Mouse (Mus musculus): ENCODE measurements at regions not wholly inside any gene's neighbourhood (a gene's known extent, or its start where the extent isn't known, plus 50 kb on each side); places are given as distances from the start of the nearest gene placed in this dataset.
A peak's percentile ranks its signal among the peaks of the same experiment; 100 is the strongest.
"Not testable (repeated sequence)": the region's sequence is repeated elsewhere in the genome, so short reads cannot be mapped to it uniquely, and the experiment has no call there.

DNA sequence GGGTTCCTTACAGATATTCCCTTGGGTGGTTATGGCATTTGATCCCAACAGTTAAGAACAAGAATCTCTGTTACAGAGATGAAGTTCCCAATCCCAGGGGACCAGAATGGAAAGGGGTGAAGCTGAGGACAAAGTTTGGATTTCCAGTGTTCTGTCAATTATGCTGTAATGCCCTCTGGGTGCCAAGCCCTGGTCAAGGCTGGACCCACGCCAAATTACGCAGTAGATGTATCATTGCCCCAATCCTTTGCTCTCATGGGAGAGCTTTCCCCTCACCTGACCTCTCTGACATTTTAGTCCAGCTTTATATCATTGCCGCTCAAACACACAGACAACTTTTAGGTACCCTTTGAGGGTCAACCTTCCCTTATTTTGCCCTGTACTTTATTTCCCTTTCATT lies 158.2 kb downstream of the Dio2 start:
- H3K4me3 ChIP-seq (ENCODE audit: low read depth, low read length), result no peak overlapping the region
- no peak overlapping the region for H3K4me2 ChIP-seq (ENCODE audit: low read depth, low read length)
- DNase-seq (no peak), ATAC-seq (no peak)
- TF ChIP-seq CTCF (IDR thresholded peaks at IDR 0.05; ENCODE audit: low read depth), result no peak
- TF ChIP-seq EP300 (IDR thresholded peaks at IDR 0.05; ENCODE audit: low read depth), result no peak
- no peaks in the 10 kb centered on the region for H3K9me3 ChIP-seq (ENCODE audit: low read length)
- 72% methylated on average over 3 of the region's 3 CpGs for WGBS (ENCODE audit: insufficient replicate concordance)
- no peaks in the 10 kb centered on the region for H3K27me3 ChIP-seq (ENCODE audit: insufficient read depth, low read length)
- no peak overlapping the region for H3K9ac ChIP-seq (replicated peaks)
- H3K4me1 ChIP-seq (ENCODE audit: insufficient read depth), result no peaks in the 10 kb centered on the region
- no peaks in the 10 kb centered on the region for H3K36me3 ChIP-seq (replicated peaks; ENCODE audit: insufficient read depth, low read length)
- H3K27ac ChIP-seq (ENCODE audit: low read depth), result no peak overlapping the region

DNA sequence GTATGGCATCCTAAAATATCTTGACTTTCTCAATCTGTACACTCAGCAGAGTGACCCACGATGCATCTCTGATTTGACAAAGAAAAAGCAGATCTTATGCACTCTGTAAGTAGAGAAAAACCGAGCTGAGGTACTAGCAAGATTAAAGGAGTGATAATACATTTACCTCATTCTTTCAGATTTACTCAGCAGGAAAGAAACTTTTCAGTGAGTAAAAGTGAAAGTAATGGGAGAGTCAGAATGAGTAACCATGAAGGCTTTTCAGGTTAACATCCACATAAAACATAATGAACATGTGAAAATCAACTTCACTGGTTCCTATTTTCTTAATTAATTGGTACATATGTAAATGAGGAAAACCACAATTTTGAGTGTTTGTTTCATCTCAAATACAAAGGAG lies 162.1 kb downstream of the Dio2 start:
- no peak overlapping the region for H3K27ac ChIP-seq (ENCODE audit: low read depth)
- H3K4me1 ChIP-seq (ENCODE audit: insufficient read depth), result no peaks in the 10 kb centered on the region
- no peak overlapping the region for H3K4me2 ChIP-seq (ENCODE audit: low read depth, low read length)
- DNase-seq (no peak), ATAC-seq (no peak)
- H3K4me3 ChIP-seq (ENCODE audit: low read depth, low read length), result no peak overlapping the region
- H3K27me3 ChIP-seq (ENCODE audit: insufficient read depth, low read length), result no peaks in the 10 kb centered on the region
- H3K36me3 ChIP-seq (replicated peaks; ENCODE audit: insufficient read depth, low read length), result no peaks in the 10 kb centered on the region
- H3K9me3 ChIP-seq (ENCODE audit: low read length), result no peaks in the 10 kb centered on the region
- TF ChIP-seq CTCF (IDR thresholded peaks at IDR 0.05; ENCODE audit: low read depth) (no peak), EP300 (IDR thresholded peaks at IDR 0.05; ENCODE audit: low read depth) (no peak)
- WGBS (ENCODE audit: insufficient replicate concordance), result 53% methylated on average over 2 of the region's 2 CpGs
- no peak overlapping the region for H3K9ac ChIP-seq (replicated peaks)

DNA sequence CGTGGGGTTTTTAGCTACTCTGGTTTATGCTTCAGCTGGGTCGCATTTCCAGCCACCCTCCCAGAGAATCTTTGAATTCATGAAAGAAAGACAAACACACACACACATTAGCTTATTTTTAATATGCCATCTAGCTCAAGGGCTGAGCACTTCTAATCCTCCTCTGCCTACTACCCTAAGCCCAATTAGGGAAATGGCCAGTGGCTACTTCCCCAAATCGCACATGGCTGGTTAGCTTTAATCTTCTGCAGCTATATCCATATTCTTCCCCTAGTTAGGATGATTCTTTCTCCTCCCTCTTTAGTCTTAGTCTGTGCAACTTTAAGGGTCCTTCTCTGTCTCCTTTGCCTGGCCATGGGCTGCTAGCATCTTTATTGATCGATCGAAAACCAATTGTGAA lies 166.3 kb downstream of the Dio2 start:
- Histone ChIP-seq H3K4me3 (ENCODE audit: low read depth, low read length) (no peak overlapping the region), H3K9me3 (ENCODE audit: low read length) (no peaks in the 10 kb centered on the region), H3K9ac (replicated peaks) (no peak overlapping the region), H3K4me1 (ENCODE audit: insufficient read depth) (no peaks in the 10 kb centered on the region), H3K27me3 (ENCODE audit: insufficient read depth, low read length) (no peaks in the 10 kb centered on the region), H3K27ac (ENCODE audit: low read depth) (no peak overlapping the region), H3K36me3 (replicated peaks; ENCODE audit: insufficient read depth, low read length) (no peaks in the 10 kb centered on the region), H3K4me2 (ENCODE audit: low read depth, low read length) (no peak overlapping the region)
- DNase-seq, result no peak
- TF ChIP-seq EP300 (IDR thresholded peaks at IDR 0.05; ENCODE audit: low read depth), result no peak
- no peak for TF ChIP-seq CTCF (IDR thresholded peaks at IDR 0.05; ENCODE audit: low read depth)
- no peak for ATAC-seq
- WGBS (ENCODE audit: insufficient replicate concordance), result 79% methylated on average over 5 of the region's 5 CpGs

DNA sequence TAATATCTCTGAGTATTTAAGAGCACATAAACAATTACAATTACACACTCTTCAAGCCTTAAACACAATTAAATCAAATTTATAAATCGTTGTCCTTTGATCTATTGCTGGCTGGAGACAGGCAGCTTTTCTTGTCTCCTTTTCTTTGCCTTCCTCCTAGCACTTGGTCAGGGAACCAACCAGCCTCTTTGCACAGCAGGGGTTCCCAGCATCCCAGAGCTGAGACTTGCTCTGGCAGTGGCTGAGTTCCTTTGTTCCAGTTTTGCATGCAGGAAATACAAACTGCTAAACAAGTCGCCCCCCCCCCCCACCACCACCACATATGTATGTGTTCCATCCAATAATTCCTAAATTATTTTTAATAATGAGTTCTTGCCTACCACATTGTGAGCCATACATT lies 166.7 kb downstream of the Dio2 start:
- ATAC-seq (no peak), DNase-seq (no peak)
- no peak overlapping the region for H3K27ac ChIP-seq (ENCODE audit: low read depth)
- no peak overlapping the region for H3K4me3 ChIP-seq (ENCODE audit: low read depth, low read length)
- TF ChIP-seq CTCF (IDR thresholded peaks at IDR 0.05; ENCODE audit: low read depth), result no peak
- no peak for TF ChIP-seq EP300 (IDR thresholded peaks at IDR 0.05; ENCODE audit: low read depth)
- H3K36me3 ChIP-seq (replicated peaks; ENCODE audit: insufficient read depth, low read length), result no peaks in the 10 kb centered on the region
- no peaks in the 10 kb centered on the region for H3K4me1 ChIP-seq (ENCODE audit: insufficient read depth)
- no peak overlapping the region for H3K4me2 ChIP-seq (ENCODE audit: low read depth, low read length)
- H3K9me3 ChIP-seq (ENCODE audit: low read length), result no peaks in the 10 kb centered on the region
- H3K9ac ChIP-seq (replicated peaks), result no peak overlapping the region
- no peaks in the 10 kb centered on the region for H3K27me3 ChIP-seq (ENCODE audit: insufficient read depth, low read length)
- WGBS (ENCODE audit: insufficient replicate concordance), result 13% methylated on average over 2 of the region's 2 CpGs

DNA sequence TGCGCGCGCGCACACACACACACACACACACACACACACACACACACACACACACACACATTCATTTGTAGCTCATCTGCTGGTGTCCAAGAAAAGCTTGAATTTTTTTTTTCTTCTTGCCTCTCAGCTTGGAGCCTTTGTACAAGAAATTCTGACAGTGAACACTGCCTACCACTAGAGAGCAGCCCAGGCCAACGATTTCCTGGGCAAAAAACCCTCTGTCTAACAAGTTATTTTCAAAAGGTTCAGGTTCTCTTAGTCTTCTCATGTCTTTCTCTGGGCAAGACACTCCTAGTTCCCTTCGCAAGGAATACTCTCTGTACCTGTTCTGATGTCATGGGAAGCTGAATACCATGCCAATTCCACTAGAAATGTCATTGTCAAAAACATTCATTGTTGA lies 171.9 kb downstream of the Dio2 start:
- DNase-seq (no peak), ATAC-seq (no peak)
- H3K4me1 ChIP-seq (ENCODE audit: insufficient read depth), result no peaks in the 10 kb centered on the region
- no peaks in the 10 kb centered on the region for H3K9me3 ChIP-seq (ENCODE audit: low read length)
- H3K4me2 ChIP-seq (ENCODE audit: low read depth, low read length), result no peak overlapping the region
- no peak overlapping the region for H3K9ac ChIP-seq (replicated peaks)
- no peak for TF ChIP-seq EP300 (IDR thresholded peaks at IDR 0.05; ENCODE audit: low read depth)
- peak; percentile 28; the same call in 1 of the 2 replicates for TF ChIP-seq CTCF (IDR thresholded peaks at IDR 0.05; ENCODE audit: low read depth)
- H3K36me3 ChIP-seq (replicated peaks; ENCODE audit: insufficient read depth, low read length), result no peaks in the 10 kb centered on the region
- H3K27ac ChIP-seq (ENCODE audit: low read depth), result no peak overlapping the region
- 67% methylated on average over 6 of the region's 6 CpGs for WGBS (ENCODE audit: insufficient replicate concordance)
- no peaks in the 10 kb centered on the region for H3K27me3 ChIP-seq (ENCODE audit: insufficient read depth, low read length)
- no peak overlapping the region for H3K4me3 ChIP-seq (ENCODE audit: low read depth, low read length)

DNA sequence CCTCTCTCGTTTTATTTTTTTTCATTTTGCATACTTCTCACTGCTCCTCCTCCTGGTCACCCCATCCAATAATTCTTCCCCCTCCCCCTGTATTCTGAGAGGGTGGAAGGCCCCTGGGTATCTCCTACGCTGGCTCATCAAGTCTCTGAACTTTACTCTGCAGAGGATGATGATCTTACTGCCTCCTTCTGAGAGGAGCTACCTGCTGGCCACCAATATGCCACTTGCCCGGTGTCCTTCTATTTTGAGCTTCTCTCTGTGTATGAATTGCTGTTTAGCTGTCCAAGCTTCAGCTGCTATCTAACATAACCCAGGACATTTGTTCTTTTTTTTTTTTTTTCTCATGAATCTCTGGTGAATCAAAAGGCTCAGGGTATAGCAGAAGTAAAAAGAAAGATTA lies 173.2 kb downstream of the Dio2 start:
- no peaks in the 10 kb centered on the region for H3K9me3 ChIP-seq (ENCODE audit: low read length)
- H3K27me3 ChIP-seq (ENCODE audit: insufficient read depth, low read length), result no peaks in the 10 kb centered on the region
- ATAC-seq (no peak), DNase-seq (no peak)
- H3K27ac ChIP-seq (ENCODE audit: low read depth), result no peak overlapping the region
- TF ChIP-seq CTCF (IDR thresholded peaks at IDR 0.05; ENCODE audit: low read depth), result no peak
- TF ChIP-seq EP300 (IDR thresholded peaks at IDR 0.05; ENCODE audit: low read depth), result no peak
- WGBS (ENCODE audit: insufficient replicate concordance), result 70% methylated on average over 3 of the region's 3 CpGs
- no peak overlapping the region for H3K4me3 ChIP-seq (ENCODE audit: low read depth, low read length)
- no peaks in the 10 kb centered on the region for H3K4me1 ChIP-seq (ENCODE audit: insufficient read depth)
- no peak overlapping the region for H3K4me2 ChIP-seq (ENCODE audit: low read depth, low read length)
- H3K9ac ChIP-seq (replicated peaks), result no peak overlapping the region
- no peaks in the 10 kb centered on the region for H3K36me3 ChIP-seq (replicated peaks; ENCODE audit: insufficient read depth, low read length)

DNA sequence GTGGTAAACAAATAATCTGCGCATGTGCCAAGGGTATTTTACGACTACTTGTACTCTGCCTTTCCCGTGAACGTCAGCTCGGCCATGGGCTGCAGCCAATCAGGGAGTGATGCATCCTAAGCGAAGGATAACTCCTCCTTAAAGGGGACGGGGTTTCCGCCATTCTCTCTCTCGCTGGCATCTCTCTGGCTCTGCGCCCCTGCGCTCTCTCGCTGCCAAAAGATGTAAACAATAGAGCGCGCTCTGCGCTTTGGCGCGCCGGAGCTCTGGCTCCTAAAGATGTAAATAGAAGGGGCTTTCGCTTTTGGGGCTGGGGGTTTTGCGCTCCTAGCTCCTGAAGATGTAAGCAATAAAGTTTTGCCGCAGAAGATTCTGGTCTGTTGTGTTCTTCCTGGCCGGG lies 173.6 kb downstream of the Dio2 start:
- H3K36me3 ChIP-seq (replicated peaks; ENCODE audit: insufficient read depth, low read length); H3K9me3 ChIP-seq (ENCODE audit: low read length): not testable (repeated sequence)

More for the DNA sequence above, 173.6 kb downstream of the Dio2 start:
- H3K27me3 ChIP-seq (ENCODE audit: insufficient read depth, low read length); H3K4me1 ChIP-seq (ENCODE audit: insufficient read depth); H3K4me3 ChIP-seq (ENCODE audit: low read depth, low read length); H3K27ac ChIP-seq (ENCODE audit: low read depth); H3K4me2 ChIP-seq (ENCODE audit: low read depth, low read length); H3K9ac ChIP-seq (replicated peaks); ATAC-seq; DNase-seq: not testable (repeated sequence)
- 89% methylated on average over 17 of the region's 22 CpGs for WGBS (ENCODE audit: insufficient replicate concordance)
